Mouse (Mus musculus): ENCODE data around the gene Pcsk1n.

GRCm38 (mm10) chrX:7878495-7878894, 41.1 kb upstream of the Pcsk1n start:
- no peak for TF ChIP-seq EP300 (IDR thresholded peaks at IDR 0.05)
- no peak for TF ChIP-seq CTCF (IDR thresholded peaks at IDR 0.05)
